Mouse (Mus musculus) CH12.LX (cell line): ENCODE measurements around the gene Cfap61.

ENCODE experiments used
- CHD1 ChIP-seq: IDR thresholded peaks from 2 replicates; pipeline ENCODE4 v1.6.1; 2012; ENCODE audit warnings: low read depth, low read length, improper control_type of control experiment, inconsistent platforms
- JUN ChIP-seq: IDR thresholded peaks from 2 replicates; pipeline ENCODE4 v1.6.1; 2011; ENCODE audit warnings: low read depth, mild to moderate bottlenecking, low read length, improper control_type of control experiment, moderate library complexity; ENCODE audit not compliant: insufficient read depth
- KAT2A ChIP-seq: IDR thresholded peaks from 2 replicates; pipeline ENCODE4 v1.6.1; 2012; ENCODE audit warnings: low read length, improper control_type of control experiment, inconsistent platforms; ENCODE audit not compliant: insufficient replicate concordance
- MXI1 ChIP-seq: IDR thresholded peaks from 2 replicates; pipeline ENCODE4 v1.6.1; 2011; ENCODE audit warnings: mild to moderate bottlenecking, low read depth, low read length, improper control_type of control experiment
- POLR2A ChIP-seq: IDR thresholded peaks from 2 replicates; pipeline ENCODE4 v1.6.1; 2011; ENCODE audit warnings: low read depth, mild to moderate bottlenecking, improper control_type of control experiment, low read length
- ZMIZ1 ChIP-seq: IDR thresholded peaks from 2 replicates; pipeline ENCODE4 v1.6.1; 2012; ENCODE audit warnings: low read depth, mild to moderate bottlenecking, inconsistent platforms, low read length, improper control_type of control experiment
- ZNF384 ChIP-seq: IDR thresholded peaks from 2 replicates; pipeline ENCODE4 v1.6.1; 2012; ENCODE audit warnings: low read depth, low read length, improper control_type of control experiment, inconsistent platforms

- TF ChIP-seq MXI1 (no peak), POLR2A (no peak), ZMIZ1 (no peak), CHD1 (no peak), KAT2A (no peak), ZNF384 (no peak), JUN (no peak)
Observed at GRCm38 (mm10) chr2:145957450-145957849, 22.9 kb downstream of the Cfap61 start.
